Mouse (Mus musculus) CH12.LX (cell line): ENCODE results near the gene Tent4b. TPM values are rescaled to one million over a fixed set of nuclear protein-coding genes. Genes with fewer than 3 reads are reported as not detected.

Experiments
- DNase-seq: peaks from one replicate; pipeline ENCODE4 v3.0.0-alpha.2; 2013; ENCODE audit errors: extremely low read depth
- H3K27ac ChIP-seq: 2 replicates; pipeline ENCODE4 v1.5.1; 2012; ENCODE audit warnings: low read depth, mild to moderate bottlenecking, control low read depth, moderate library complexity; ENCODE audit not compliant: insufficient read depth
- H3K27me3 ChIP-seq: replicated peaks from 2 replicates; pipeline ENCODE3; 2012; ENCODE audit warnings: inconsistent platforms
- H3K36me3 ChIP-seq, 2 experiments: replicated peaks in 1 of 2; 2 replicates each; pipeline versions ENCODE3 to v1.6.1; 2012; ENCODE audit warnings: inconsistent platforms in 1 of 2, low read length in 1 of 2, mild to moderate bottlenecking in 1 of 2, mixed read lengths in 1 of 2, moderate library complexity in 1 of 2; ENCODE audit not compliant: control insufficient read depth in 1 of 2, insufficient read depth in 1 of 2
- H3K4me1 ChIP-seq, 2 experiments: 2 replicates each; pipeline ENCODE4 v1.6.1; 2012; ENCODE audit warnings: inconsistent platforms in 1 of 2, moderate library complexity in 1 of 2; ENCODE audit not compliant: insufficient read depth in 2 of 2, control insufficient read depth in 1 of 2
- H3K4me2 ChIP-seq: 2 replicates; pipeline ENCODE4 v1.6.1; 2012; ENCODE audit warnings: low read depth, mild to moderate bottlenecking, control low read depth; ENCODE audit not compliant: poor library complexity, insufficient read depth, severe bottlenecking
- H3K4me3 ChIP-seq, 3 experiments: fragments of 150-350 bp in 1 of 3; sonication (generic) in 1 of 3; replicated peaks in 1 of 3; 2 replicates each; pipeline versions ENCODE3 to v1.5.1; 2011 to 2012; ENCODE audit warnings: low read depth in 2 of 3, low read length in 2 of 3, mild to moderate bottlenecking in 2 of 3, moderate library complexity in 2 of 3, control low read depth in 1 of 3, improper control_type of control experiment in 1 of 3, inconsistent platforms in 1 of 3, mixed read lengths in 1 of 3; ENCODE audit not compliant: poor library complexity in 1 of 3
- H3K79me2 ChIP-seq: replicated peaks from 2 replicates; pipeline ENCODE4 v1.6.1; 2012; ENCODE audit warnings: mild to moderate bottlenecking, moderate library complexity; ENCODE audit not compliant: control insufficient read depth, poor library complexity, insufficient read depth, severe bottlenecking; ENCODE audit errors: extremely low read depth
- H3K9ac ChIP-seq: 2 replicates; pipeline ENCODE4 v1.6.1; 2012; ENCODE audit warnings: low read depth, mild to moderate bottlenecking, control low read depth, moderate library complexity; ENCODE audit not compliant: insufficient read depth
- H3K9me3 ChIP-seq: replicated peaks from 2 replicates; pipeline ENCODE3; 2012; ENCODE audit warnings: low read length, inconsistent platforms, mixed read lengths
- BHLHE40 ChIP-seq: IDR thresholded peaks from 2 replicates; pipeline ENCODE4 v1.6.1; 2011; ENCODE audit warnings: mild to moderate bottlenecking, low read depth, low read length, improper control_type of control experiment
- CHD1 ChIP-seq: IDR thresholded peaks from 2 replicates; pipeline ENCODE4 v1.6.1; 2012; ENCODE audit warnings: low read depth, low read length, improper control_type of control experiment, inconsistent platforms
- CHD2 ChIP-seq: IDR thresholded peaks from 2 replicates; pipeline ENCODE4 v1.6.1; 2011; ENCODE audit warnings: low read length, improper control_type of control experiment
- CTCF ChIP-seq, 2 experiments: IDR thresholded peaks in 1 of 2; conservative IDR thresholded peaks in 1 of 2; 2 replicates each; pipeline ENCODE4 v1.5.1; 2011 to 2012; ENCODE audit warnings: low read depth in 2 of 2, low read length in 2 of 2, improper control_type of control experiment in 1 of 2, inconsistent platforms in 1 of 2, mild to moderate bottlenecking in 1 of 2, moderate library complexity in 1 of 2
- E2F4 ChIP-seq: IDR thresholded peaks from 2 replicates; pipeline ENCODE4 v1.6.1; 2011; ENCODE audit warnings: low read depth, low read length, improper control_type of control experiment; ENCODE audit not compliant: insufficient replicate concordance
- ELF1 ChIP-seq: IDR thresholded peaks from 2 replicates; pipeline ENCODE4 v1.6.1; 2014; ENCODE audit warnings: low read depth, mild to moderate bottlenecking, inconsistent platforms, low read length, improper control_type of control experiment
- EP300 ChIP-seq: IDR thresholded peaks from 2 replicates; pipeline ENCODE4 v1.6.1; 2011; ENCODE audit warnings: low read length, improper control_type of control experiment
- ETS1 ChIP-seq: conservative IDR thresholded peaks from 2 replicates; pipeline ENCODE4 v1.6.1; 2012; ENCODE audit warnings: low read depth, mild to moderate bottlenecking, inconsistent platforms, low read length, improper control_type of control experiment, moderate library complexity
- GABPA ChIP-seq: IDR thresholded peaks from 2 replicates; pipeline ENCODE4 v1.6.1; 2012; ENCODE audit warnings: low read depth, low read length, improper control_type of control experiment, inconsistent platforms; ENCODE audit not compliant: insufficient replicate concordance
- HCFC1 ChIP-seq: IDR thresholded peaks from 2 replicates; pipeline ENCODE4 v1.6.1; 2012; ENCODE audit warnings: low read depth, mild to moderate bottlenecking, inconsistent platforms, low read length, improper control_type of control experiment
- IRF4 ChIP-seq: IDR thresholded peaks from 2 replicates; pipeline ENCODE4 v1.6.1; 2014; ENCODE audit warnings: low read depth, mild to moderate bottlenecking, inconsistent platforms, low read length, improper control_type of control experiment
- JUN ChIP-seq: IDR thresholded peaks from 2 replicates; pipeline ENCODE4 v1.6.1; 2011; ENCODE audit warnings: low read depth, mild to moderate bottlenecking, low read length, improper control_type of control experiment, moderate library complexity; ENCODE audit not compliant: insufficient read depth
- JUND ChIP-seq: conservative IDR thresholded peaks from 2 replicates; pipeline ENCODE4 v1.6.1; 2011; ENCODE audit warnings: low read depth, low read length, improper control_type of control experiment
- KAT2A ChIP-seq: IDR thresholded peaks from 2 replicates; pipeline ENCODE4 v1.6.1; 2012; ENCODE audit warnings: low read length, improper control_type of control experiment, inconsistent platforms; ENCODE audit not compliant: insufficient replicate concordance
- MAFK ChIP-seq: IDR thresholded peaks from 2 replicates; pipeline ENCODE4 v1.6.1; 2011; ENCODE audit warnings: low read length, improper control_type of control experiment; ENCODE audit not compliant: insufficient replicate concordance
- MAX ChIP-seq: IDR thresholded peaks from 2 replicates; pipeline ENCODE4 v1.6.1; 2011; ENCODE audit warnings: low read length, improper control_type of control experiment
- MAZ ChIP-seq: IDR thresholded peaks from 2 replicates; pipeline ENCODE4 v1.6.1; 2012; ENCODE audit warnings: low read depth, mild to moderate bottlenecking, inconsistent platforms, low read length, improper control_type of control experiment, moderate library complexity
- MEF2A ChIP-seq: IDR thresholded peaks from 2 replicates; pipeline ENCODE4 v1.6.1; 2014; ENCODE audit warnings: low read depth, mild to moderate bottlenecking, inconsistent platforms, low read length, improper control_type of control experiment, borderline replicate concordance
- MXI1 ChIP-seq: IDR thresholded peaks from 2 replicates; pipeline ENCODE4 v1.6.1; 2011; ENCODE audit warnings: mild to moderate bottlenecking, low read depth, low read length, improper control_type of control experiment
- MYC ChIP-seq: IDR thresholded peaks from 2 replicates; pipeline ENCODE4 v1.6.1; 2011; ENCODE audit warnings: low read depth, mild to moderate bottlenecking, improper control_type of control experiment, low read length
- NELFE ChIP-seq: IDR thresholded peaks from 2 replicates; pipeline ENCODE4 v1.6.1; 2011; ENCODE audit warnings: low read depth, low read length, improper control_type of control experiment
- NRF1 ChIP-seq: IDR thresholded peaks from 2 replicates; pipeline ENCODE4 v1.6.1; 2014; ENCODE audit warnings: low read depth, mild to moderate bottlenecking, inconsistent platforms, low read length, improper control_type of control experiment, moderate library complexity
- PAX5 ChIP-seq: IDR thresholded peaks from 2 replicates; pipeline ENCODE4 v1.6.1; 2012; ENCODE audit warnings: low read length, inconsistent platforms, mixed read lengths
- POLR2A ChIP-seq: IDR thresholded peaks from 2 replicates; pipeline ENCODE4 v1.6.1; 2011; ENCODE audit warnings: low read depth, mild to moderate bottlenecking, improper control_type of control experiment, low read length
- POLR2AphosphoS2 ChIP-seq: IDR thresholded peaks from 2 replicates; pipeline ENCODE4 v1.6.1; 2011; ENCODE audit warnings: low read depth, low read length, improper control_type of control experiment
- RAD21 ChIP-seq: IDR thresholded peaks from 2 replicates; pipeline ENCODE4 v1.6.1; 2011; ENCODE audit warnings: low read depth, mild to moderate bottlenecking, low read length, improper control_type of control experiment, moderate library complexity
- RCOR1 ChIP-seq: conservative IDR thresholded peaks from 2 replicates; pipeline ENCODE4 v1.6.1; 2012; ENCODE audit warnings: low read depth, mild to moderate bottlenecking, inconsistent platforms, low read length, improper control_type of control experiment
- SIN3A ChIP-seq: IDR thresholded peaks from 2 replicates; pipeline ENCODE4 v1.6.1; 2012; ENCODE audit warnings: low read length, improper control_type of control experiment, inconsistent platforms
- SMC3 ChIP-seq: IDR thresholded peaks from 2 replicates; pipeline ENCODE4 v1.6.1; 2011; ENCODE audit warnings: low read depth, low read length, improper control_type of control experiment
- TBP ChIP-seq: conservative IDR thresholded peaks from 2 replicates; pipeline ENCODE4 v1.6.1; 2011; ENCODE audit warnings: low read depth, low read length, improper control_type of control experiment
- TCF12 ChIP-seq: IDR thresholded peaks from 2 replicates; pipeline ENCODE4 v1.6.1; 2014; ENCODE audit warnings: low read depth, mild to moderate bottlenecking, inconsistent platforms, low read length, improper control_type of control experiment
- UBTF ChIP-seq: IDR thresholded peaks from 2 replicates; pipeline ENCODE4 v1.6.1; 2012; ENCODE audit warnings: low read depth, mild to moderate bottlenecking, inconsistent platforms, low read length, improper control_type of control experiment, moderate library complexity
- USF1 ChIP-seq: IDR thresholded peaks from 2 replicates; pipeline ENCODE4 v1.6.1; 2014; ENCODE audit warnings: low read depth, mild to moderate bottlenecking, inconsistent platforms, low read length, improper control_type of control experiment
- USF2 ChIP-seq: conservative IDR thresholded peaks from 2 replicates; pipeline ENCODE4 v1.6.1; 2011; ENCODE audit warnings: low read depth, low read length, improper control_type of control experiment
- ZC3H11A ChIP-seq: IDR thresholded peaks from 2 replicates; pipeline ENCODE4 v1.6.1; 2012; ENCODE audit warnings: low read depth, mild to moderate bottlenecking, inconsistent platforms, low read length, improper control_type of control experiment
- ZKSCAN1 ChIP-seq: IDR thresholded peaks from 2 replicates; pipeline ENCODE4 v1.6.1; 2012; ENCODE audit warnings: low read depth, inconsistent platforms, low read length, improper control_type of control experiment, borderline replicate concordance
- ZMIZ1 ChIP-seq: IDR thresholded peaks from 2 replicates; pipeline ENCODE4 v1.6.1; 2012; ENCODE audit warnings: low read depth, mild to moderate bottlenecking, inconsistent platforms, low read length, improper control_type of control experiment
- ZNF384 ChIP-seq: IDR thresholded peaks from 2 replicates; pipeline ENCODE4 v1.6.1; 2012; ENCODE audit warnings: low read depth, low read length, improper control_type of control experiment, inconsistent platforms
- dilution Hi-C: fragments of 300-500 bp; cut with MboI; formaldehyde crosslinking; loops from 2 replicates; pipeline ENCODE4 v1.14.3; 2020; ENCODE audit warnings: low sequenced_read_pairs; ENCODE audit not compliant: extremely low pct_unique_long_range_greater_than_20kb, extremely low pct_ligation_motif_present
- in situ Hi-C: fragments of 300-500 bp; cut with MboI; formaldehyde crosslinking; loops from 3 replicates; pipeline ENCODE4 v1.14.3; 2019; ENCODE audit warnings: low sequenced_read_pairs, low pct_ligation_motif_present, low pct_unique_long_range_greater_than_20kb, mixed read lengths
- polyA plus RNA-seq: library from polyadenylated mRNA; unstranded; fragments of >175 nt; gene quantifications from 2 replicates; pipeline ENCODE4 v1.2.1, GENCODE M21; 2012; ENCODE audit warnings: low read depth; ENCODE audit not compliant: insufficient read length
- total RNA-seq, 2 experiments: library from RNA; depleted of rRNA; stranded (reverse); fragments of 300-350 nt in 1 of 2; fragments of >200 nt in 1 of 2; gene quantifications; 2 replicates each; pipeline ENCODE4 v1.2.3; 2012 to 2014

The Tent4b gene
- total and polyA plus RNA-seq, 3 experiments = 20.1 to 37.8 (median 27.9) TPM

- Histone ChIP-seq H3K79me2 (peaks cover 6% of the 10 kb centered on the region; the same call in 1 of the 2 replicates), H3K27me3 (no peaks in the 10 kb centered on the region), H3K27ac (no peak overlapping the region), H3K36me3 (peaks cover 20 to 52% of the 10 kb centered on the region in 2 experiments), H3K9me3 (no peaks in the 10 kb centered on the region), H3K4me1 (peaks cover 10 to 20% of the 10 kb centered on the region in 2 experiments), H3K4me2 (no peak overlapping the region)
- dilution Hi-C loops = no loop called here
- in situ Hi-C loops = no loop called here
- peak; percentile 63 for DNase-seq
- no peak for TF ChIP-seq PAX5
- TF ChIP-seq E2F4 = no peak
- no peak for TF ChIP-seq GABPA
- TF ChIP-seq NELFE = no peak
- TF ChIP-seq CHD2 = no peak
- no peak for TF ChIP-seq MAFK
- no peak for TF ChIP-seq TCF12
- 0 out of 2 replicates have a peak, but pooled peaks have one; percentile 15 for TF ChIP-seq NRF1
- peak; percentile 86 to 87 for TF ChIP-seq CTCF (conservative IDR thresholded peaks at IDR 0.05 in 1 of 2, IDR thresholded peaks at IDR 0.05 in 1 of 2; ENCODE audit: low read depth in 2 of 2, low read length in 2 of 2)
- TF ChIP-seq MAZ = no peak
- TF ChIP-seq UBTF = no peak
- TF ChIP-seq POLR2A = no peak
- no peak for TF ChIP-seq HCFC1
- TF ChIP-seq USF1 = no peak
- no peak for TF ChIP-seq MAX
- 0 out of 2 replicates have a peak, but pooled peaks have one; percentile 18 for TF ChIP-seq MEF2A
- TF ChIP-seq KAT2A = no peak
- 0 out of 2 replicates have a peak, but pooled peaks have one; percentile 43 for TF ChIP-seq MYC
- TF ChIP-seq CHD1 = no peak
- no peak for TF ChIP-seq USF2
- TF ChIP-seq BHLHE40 = no peak
- no peak for TF ChIP-seq ELF1
- TF ChIP-seq ETS1 = no peak
- TF ChIP-seq IRF4 = no peak
- TF ChIP-seq RCOR1 = no peak
- no peak for TF ChIP-seq TBP
- TF ChIP-seq POLR2AphosphoS2 = no peak
- TF ChIP-seq ZKSCAN1 = no peak
- TF ChIP-seq JUND = no peak
- no peak for TF ChIP-seq ZC3H11A
- no peak for TF ChIP-seq ZMIZ1
- TF ChIP-seq EP300 = no peak
- no peak for TF ChIP-seq MXI1
- TF ChIP-seq JUN = no peak
- TF ChIP-seq SMC3 = peak; percentile 66
- TF ChIP-seq RAD21 = peak; percentile 74
- TF ChIP-seq SIN3A = no peak
- TF ChIP-seq ZNF384 = no peak
- TF ChIP-seq, all 38 proteins: peak for 6
- H3K9ac ChIP-seq = no peak overlapping the region
- H3K4me3 ChIP-seq = no peak overlapping the region
Observed at GRCm38 (mm10) chr8:88244298-88244697, 45.3 kb downstream of the Tent4b start.
